Mouse (Mus musculus) testis, postnatal 14 days (tissue): Measurements from ENCODE around the gene Exd2.

Experiments
- DNase-seq: peaks from one replicate; pipeline ENCODE4 v3.0.0; 2021; ENCODE audit warnings: low spot score

Exd2 gene

GRCm38 (mm10) chr12:80495691-80496090, 32.8 kb downstream of the Exd2 start:
- DNase-seq: no peak

DNA sequence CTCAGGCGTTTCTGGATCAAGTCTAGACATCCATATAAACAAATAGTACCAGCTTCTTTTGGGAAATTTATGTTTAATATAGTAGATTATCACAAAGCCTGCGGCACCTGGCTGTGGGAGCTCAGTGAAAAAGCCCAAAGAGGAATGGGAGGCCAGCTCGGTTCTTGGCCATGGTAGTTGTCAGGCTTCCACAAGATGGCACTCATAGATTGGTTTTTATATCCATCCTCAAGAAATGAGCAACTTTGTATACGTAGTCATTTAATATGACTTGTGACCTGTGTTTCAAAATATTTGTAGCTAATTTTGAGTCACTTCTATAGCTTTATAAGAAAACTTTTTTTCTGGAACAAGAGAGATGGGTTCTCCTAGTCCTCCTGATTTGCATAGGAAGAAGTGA, 35.5 kb downstream of the Exd2 start:
- no peak for DNase-seq

- DNase-seq: no peak
Measured at GRCm38 (mm10) chr12:80500506-80500905, 37.6 kb downstream of the Exd2 start.

DNA sequence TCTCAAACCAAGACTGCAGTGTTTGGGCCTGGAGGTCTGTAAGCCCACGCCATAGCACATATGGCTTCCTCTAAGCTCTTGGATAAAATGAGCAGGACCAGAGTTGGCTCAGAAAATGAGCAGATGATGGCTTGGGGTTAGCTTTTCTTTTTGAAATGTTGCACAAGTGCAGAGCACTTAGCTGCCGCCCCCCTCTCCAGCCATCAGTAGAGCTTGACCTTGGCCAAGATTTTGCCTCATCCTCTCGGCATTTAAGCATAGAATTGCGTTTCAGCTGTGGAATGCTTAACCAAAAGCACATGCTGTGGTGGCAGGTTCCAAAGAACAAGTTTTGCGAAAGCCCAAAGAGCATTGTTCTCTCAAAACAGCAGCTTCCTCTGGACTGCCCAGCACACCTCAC, 41.8 kb downstream of the Exd2 start:
- no peak for DNase-seq

GRCm38 (mm10) chr12:80507041-80507745, 44.3 kb downstream of the Exd2 start:
- DNase-seq: no peak

DNA sequence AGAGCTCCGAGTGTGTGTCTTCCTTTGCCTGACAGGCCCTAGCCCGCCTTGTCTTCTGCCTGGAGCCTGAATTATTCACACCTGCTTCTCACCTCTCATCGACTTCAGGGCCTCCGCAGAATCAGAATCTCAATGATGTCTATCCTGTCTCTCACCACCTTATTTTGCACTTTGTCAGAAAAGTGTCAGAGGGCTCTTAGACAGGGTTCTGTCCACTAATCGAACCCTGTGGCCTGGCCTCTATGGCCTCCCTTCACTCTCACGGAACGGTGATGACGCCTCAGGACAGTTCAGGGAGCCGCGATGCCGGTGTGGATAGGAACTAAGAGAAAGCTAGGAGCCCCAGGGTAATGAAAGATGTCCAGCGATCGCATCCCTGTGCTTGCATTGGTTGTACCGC, 55.1 kb downstream of the Exd2 start, which contains the start of gene Galnt16:
Gene Galnt16, plus strand, starts transcription at position 301 of the 400 bp plus-strand sequence.
- DNase-seq: no peak

GRCm38 (mm10) chr12:80518393-80518756, 55.5 kb downstream of the Exd2 start:
- DNase-seq: no peak

- DNase-seq: no peak
Measured at GRCm38 (mm10) chr12:80518757-80519620, 56.1 kb downstream of the Exd2 start.

GRCm38 (mm10) chr12:80519621-80520332, 56.9 kb downstream of the Exd2 start:
- DNase-seq: peak; percentile 45

DNA sequence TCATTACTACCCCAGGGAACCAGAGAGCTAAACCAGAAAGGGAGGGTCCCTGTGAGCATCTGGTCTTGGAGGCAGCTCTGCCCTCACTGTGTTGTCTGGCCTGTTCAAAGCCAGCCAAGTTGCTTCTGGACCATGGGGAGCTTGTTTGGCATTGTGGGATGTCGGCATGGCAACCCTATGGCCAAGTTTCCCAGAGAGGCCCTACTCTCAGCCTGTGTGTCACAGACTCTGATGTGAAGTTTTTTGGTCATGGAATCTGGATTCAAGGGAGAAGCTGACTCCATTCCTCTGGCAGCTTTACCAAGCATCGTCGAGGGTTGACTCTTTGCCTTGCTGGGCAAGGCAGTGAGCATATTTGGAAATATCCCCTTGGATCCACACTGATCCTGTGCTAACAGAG, 59.1 kb downstream of the Exd2 start:
- DNase-seq: no peak

GRCm38 (mm10) chr12:80524276-80524921, 61.5 kb downstream of the Exd2 start:
- DNase-seq: no peak

GRCm38 (mm10) chr12:80525513-80525912, 62.6 kb downstream of the Exd2 start:
- no peak for DNase-seq

DNA sequence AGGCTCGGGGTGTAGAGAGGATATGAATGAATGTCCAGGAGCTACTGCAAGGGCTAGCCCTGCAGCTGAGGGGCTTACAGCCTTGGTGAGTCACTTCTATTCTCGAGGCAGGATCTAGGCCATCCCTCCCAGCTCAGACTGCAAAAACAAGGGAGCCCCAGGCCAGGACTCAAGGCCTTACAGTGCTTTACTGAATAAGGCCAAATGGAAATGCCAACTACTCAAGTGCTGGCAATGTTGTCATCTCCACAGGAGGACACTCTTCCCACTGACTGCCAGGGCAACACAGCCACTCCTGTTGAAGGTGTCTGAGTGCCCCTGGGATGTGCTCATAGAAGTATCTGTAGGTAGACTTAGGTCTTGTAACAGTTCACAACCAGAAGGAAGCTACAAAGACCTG, 63.6 kb downstream of the Exd2 start:
- DNase-seq: no peak

GRCm38 (mm10) chr12:80527727-80528389, 65.0 kb downstream of the Exd2 start:
- DNase-seq: no peak

GRCm38 (mm10) chr12:80530052-80530451, 67.2 kb downstream of the Exd2 start:
- no peak for DNase-seq

GRCm38 (mm10) chr12:80530630-80531029, 67.7 kb downstream of the Exd2 start:
- DNase-seq: no peak

DNA sequence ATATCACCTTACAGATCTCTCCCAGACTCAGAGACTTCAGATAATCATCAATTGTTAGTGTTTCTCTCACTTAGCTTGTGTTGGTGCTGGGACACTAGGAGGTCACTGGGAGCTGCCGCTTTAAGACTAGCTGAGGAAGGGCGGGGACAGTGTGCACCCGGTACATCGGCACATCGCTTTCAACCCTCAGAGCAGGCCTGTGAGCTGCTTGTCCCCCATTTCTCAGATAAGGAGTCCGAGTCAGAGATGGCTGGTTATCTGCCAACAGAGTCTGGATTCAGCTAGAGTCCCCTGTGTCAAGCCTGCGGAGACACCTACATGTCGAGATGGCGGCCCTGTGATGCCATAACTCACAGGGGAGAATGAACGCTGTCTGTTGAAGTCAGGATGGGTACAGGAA, 68.7 kb downstream of the Exd2 start:
- no peak for DNase-seq

GRCm38 (mm10) chr12:80533876-80534275, 71.0 kb downstream of the Exd2 start:
- no peak for DNase-seq

GRCm38 (mm10) chr12:80537313-80537712, 74.4 kb downstream of the Exd2 start:
- no peak for DNase-seq

GRCm38 (mm10) chr12:80538311-80538710, 75.4 kb downstream of the Exd2 start:
- no peak for DNase-seq

- DNase-seq: no peak
Measured at GRCm38 (mm10) chr12:80545310-80545709, 82.4 kb downstream of the Exd2 start.

DNA sequence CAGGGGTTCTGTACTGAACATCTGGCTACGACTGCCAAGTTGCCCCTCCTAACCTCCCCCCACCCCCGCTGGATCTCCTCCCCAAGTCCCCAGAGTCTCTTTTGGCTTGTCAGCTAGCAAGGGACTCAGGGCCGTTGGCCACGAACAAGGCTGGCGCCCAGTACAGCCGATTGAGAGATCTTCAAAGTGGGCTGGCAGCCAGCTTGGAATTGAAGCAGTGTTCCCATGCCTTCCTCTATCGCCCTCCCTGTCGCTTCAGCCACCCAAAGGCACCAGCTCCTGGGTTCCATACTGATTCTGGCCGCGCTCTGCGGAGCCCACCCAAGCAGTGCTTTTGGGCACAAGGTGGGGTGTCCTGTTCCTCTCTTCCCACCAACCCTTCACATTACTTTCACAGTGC, 86.8 kb downstream of the Exd2 start:
- peak; percentile 41 for DNase-seq
